Comparison of ENCODE assay signal across 25 mouse cellular contexts in the genomic region with DNA sequence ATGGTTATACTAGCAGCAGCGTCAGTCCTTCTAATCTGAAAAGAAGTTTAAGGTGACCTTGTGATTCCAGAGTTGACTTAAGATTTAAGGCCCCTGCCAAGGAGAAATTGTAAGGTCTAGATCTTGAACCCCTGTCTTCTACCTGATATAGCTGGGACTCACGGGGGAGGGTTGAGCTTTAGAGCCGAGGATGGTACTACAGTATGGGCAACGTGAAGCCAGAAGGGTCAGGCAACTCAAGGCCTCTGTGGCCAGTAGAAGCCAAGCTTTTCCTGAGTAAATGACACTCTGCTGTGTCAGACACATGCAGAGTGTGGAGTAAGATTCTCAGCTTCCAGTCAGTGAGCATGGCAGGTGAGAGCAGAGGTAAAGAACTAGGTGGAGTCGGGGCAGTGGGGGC. TPM values are rescaled to one million over a fixed set of nuclear protein-coding genes. Genes with fewer than 3 reads are reported as not detected.
DNase-seq lines count a peak whose midpoint lies in the region; ATAC-seq and TF ChIP-seq lines count a peak whose summit lies in the region.
"Had no signal": no experiment of that assay in that cellular context is flagged by ENCODE, and none has a peak within 500 bp of the region (broad histone marks: within the 10 kb centered on the region; RNA-seq: fewer than 3 reads in every experiment).

No protein-coding gene starts in this region.

- no peak overlapping the region for H3K4me2 ChIP-seq in midbrain, embryonic 11.5 days
- H3K4me2 ChIP-seq in midbrain, embryonic 14.5 days (ENCODE audit: low read length): no peak overlapping the region
- no peak overlapping the region for H3K4me2 ChIP-seq in stomach, postnatal 0 days (replicated peaks; ENCODE audit: low read depth)
- H3K4me2 ChIP-seq in intestine, embryonic 16.5 days (ENCODE audit: low read depth, low read length): no peak overlapping the region
- H3K4me2 ChIP-seq: embryonic facial prominence, embryonic 12.5 days; forebrain, embryonic 13.5 days; forebrain, embryonic 15.5 days had no signal

- H3K4me1 ChIP-seq in midbrain, embryonic 11.5 days (ENCODE audit: control insufficient read depth, insufficient read depth, low read length): no peaks in the 10 kb centered on the region
- H3K4me1 ChIP-seq in midbrain, embryonic 14.5 days (ENCODE audit: control insufficient read depth, insufficient read depth, low read length): no peaks in the 10 kb centered on the region
- H3K4me1 ChIP-seq in stomach, postnatal 0 days (replicated peaks; ENCODE audit: control insufficient read depth, insufficient read depth): peaks cover 4% of the 10 kb centered on the region; the same call in 1 of the 2 replicates
- H3K4me1 ChIP-seq in intestine, embryonic 16.5 days (ENCODE audit: control insufficient read depth, insufficient read depth, low read length): peaks cover 35% of the 10 kb centered on the region
- H3K4me1 ChIP-seq: embryonic facial prominence, embryonic 12.5 days; forebrain, embryonic 15.5 days had no signal

- no peaks in the 10 kb centered on the region for H3K27me3 ChIP-seq in midbrain, embryonic 11.5 days (ENCODE audit: control insufficient read depth, insufficient read depth, low read length)
- no peaks in the 10 kb centered on the region for H3K27me3 ChIP-seq in midbrain, embryonic 14.5 days (ENCODE audit: control insufficient read depth, insufficient read depth, low read length)
- H3K27me3 ChIP-seq in stomach, postnatal 0 days (ENCODE audit: control insufficient read depth, insufficient read depth, low read length): no peaks in the 10 kb centered on the region
- H3K27me3 ChIP-seq in intestine, embryonic 16.5 days (replicated peaks; ENCODE audit: control insufficient read depth, insufficient read depth, low read length): no peaks in the 10 kb centered on the region
- H3K27me3 ChIP-seq: CH12.LX; embryonic facial prominence, embryonic 12.5 days; forebrain, embryonic 13.5 days; forebrain, embryonic 15.5 days; Patski had no signal

- DNase-seq in adrenal gland, adult 2 months: peak; percentile 22
- DNase-seq in adrenal gland, postnatal 25 days: no peak
- DNase-seq in heart, adult 11 months: peak; percentile 62
- DNase-seq in heart, postnatal 14 days: no peak
- DNase-seq in midbrain, embryonic 11.5 days (ENCODE audit: low spot score, missing footprints): peak; percentile 57
- DNase-seq in midbrain, embryonic 14.5 days: no peak
- DNase-seq in stomach, postnatal 0 days (ENCODE audit: low spot score): no peak
- DNase-seq: adrenal gland, postnatal 10 days; adrenal gland, postnatal 36 days; B cell, adult 2 months; cerebellum, adult 11 months; cerebellum, adult 18-20 months; cerebellum, adult 8-10 months; cerebellum, adult 9-11 months; cerebellum, postnatal 14 days; forebrain, postnatal 0 days had no signal

- H3K36me3 ChIP-seq in midbrain, embryonic 11.5 days (ENCODE audit: control insufficient read depth, insufficient read depth, low read length): no peaks in the 10 kb centered on the region
- H3K36me3 ChIP-seq in midbrain, embryonic 14.5 days (ENCODE audit: control insufficient read depth, insufficient read depth, low read length): no peaks in the 10 kb centered on the region
- H3K36me3 ChIP-seq in stomach, postnatal 0 days (ENCODE audit: control insufficient read depth, insufficient read depth, low read length): no peaks in the 10 kb centered on the region
- no peaks in the 10 kb centered on the region for H3K36me3 ChIP-seq in intestine, embryonic 16.5 days (ENCODE audit: control insufficient read depth, insufficient read depth, low read length)
- H3K36me3 ChIP-seq: embryonic facial prominence, embryonic 12.5 days; forebrain, embryonic 15.5 days had no signal

- ATAC-seq in midbrain, embryonic 11.5 days (ENCODE audit: low FRiP score): no peak
- ATAC-seq in midbrain, embryonic 14.5 days (ENCODE audit: low FRiP score, low TSS enrichment): no peak
- ATAC-seq in stomach, postnatal 0 days (ENCODE audit: low FRiP score, low TSS enrichment): no peak
- ATAC-seq in intestine, embryonic 16.5 days: no peak
- ATAC-seq: activated CD4-positive, CD25-positive, alpha-beta regulatory T cell, adult 4 months; CD4-positive, CD25-positive, alpha-beta regulatory T cell, adult 4 months; forebrain, embryonic 13.5 days; forebrain, embryonic 15.5 days; forebrain, postnatal 0 days; Patski had no signal

- no peak for TF ChIP-seq EP300 in stomach, postnatal 0 days (optimal IDR thresholded peaks at IDR 0.05)

- H3K9me3 ChIP-seq in midbrain, embryonic 11.5 days (ENCODE audit: control insufficient read depth, low read length): no peaks in the 10 kb centered on the region
- H3K9me3 ChIP-seq in midbrain, embryonic 14.5 days (ENCODE audit: control insufficient read depth, low read length): no peaks in the 10 kb centered on the region
- H3K9me3 ChIP-seq in stomach, postnatal 0 days (ENCODE audit: control insufficient read depth, low read length): no peaks in the 10 kb centered on the region
- H3K9me3 ChIP-seq in intestine, embryonic 16.5 days (ENCODE audit: control insufficient read depth, low read length): no peaks in the 10 kb centered on the region
- H3K9me3 ChIP-seq: embryonic facial prominence, embryonic 10.5 days; embryonic facial prominence, embryonic 12.5 days; forebrain, embryonic 13.5 days; forebrain, embryonic 15.5 days had no signal

- no peak overlapping the region for H3K9ac ChIP-seq in midbrain, embryonic 11.5 days (ENCODE audit: low read length)
- no peak overlapping the region for H3K9ac ChIP-seq in midbrain, embryonic 14.5 days (replicated peaks; ENCODE audit: low read length)
- H3K9ac ChIP-seq in stomach, postnatal 0 days (ENCODE audit: low read length): no peak overlapping the region
- H3K9ac ChIP-seq in intestine, embryonic 16.5 days (ENCODE audit: low read depth, low read length): no peak overlapping the region
- H3K9ac ChIP-seq: embryonic facial prominence, embryonic 12.5 days; forebrain, embryonic 13.5 days; forebrain, embryonic 15.5 days; forebrain, postnatal 0 days had no signal

- no peak overlapping the region for H3K27ac ChIP-seq in midbrain, embryonic 11.5 days (ENCODE audit: low read depth, low read length)
- H3K27ac ChIP-seq in midbrain, embryonic 14.5 days (replicated peaks; ENCODE audit: low read depth, low read length): no peak overlapping the region
- H3K27ac ChIP-seq in stomach, postnatal 0 days (replicated peaks): 0 out of 2 replicates have a peak overlapping the region, but pooled peaks have one; percentile 18
- H3K27ac ChIP-seq in intestine, embryonic 16.5 days (ENCODE audit: low read length): no peak overlapping the region
- H3K27ac ChIP-seq: embryonic facial prominence, embryonic 10.5 days; embryonic facial prominence, embryonic 12.5 days; forebrain, embryonic 13.5 days; forebrain, embryonic 15.5 days had no signal

- no peak overlapping the region for H3K4me3 ChIP-seq in midbrain, embryonic 11.5 days (ENCODE audit: low read depth, low read length)
- no peak overlapping the region for H3K4me3 ChIP-seq in midbrain, embryonic 14.5 days (replicated peaks; ENCODE audit: low read depth, low read length)
- no peak overlapping the region for H3K4me3 ChIP-seq in stomach, postnatal 0 days (ENCODE audit: low read depth, low read length)
- no peak overlapping the region for H3K4me3 ChIP-seq in intestine, embryonic 16.5 days (ENCODE audit: low read length)
- H3K4me3 ChIP-seq: embryonic facial prominence, embryonic 10.5 days; embryonic facial prominence, embryonic 12.5 days; forebrain, embryonic 13.5 days; forebrain, embryonic 15.5 days had no signal

- no peak for TF ChIP-seq CTCF in stomach, postnatal 0 days (IDR thresholded peaks at IDR 0.05; ENCODE audit: low read depth)

- intact Hi-C loops in heart, postnatal 14 days (cut with DNase I): no loop called here

- WGBS in midbrain, embryonic 11.5 days: 87% methylated on average over 5 of the region's 5 CpGs
- WGBS in midbrain, embryonic 14.5 days: 83% methylated on average over 5 of the region's 5 CpGs
- WGBS in stomach, postnatal 0 days: 68% methylated on average over 5 of the region's 5 CpGs
- 74% methylated on average over 5 of the region's 5 CpGs for WGBS in intestine, embryonic 16.5 days

RNA-seq across cellular contexts. Expression of gene Sppl3, which starts 20.6 kb away (rescaled TPM):
- total RNA-seq in adrenal gland, adult 2 months (2021): 10 to 100 TPM; 42.3 to 49.4 TPM
- polyA plus RNA-seq in adrenal gland, adult 2 months (2012; rRNA removed): 66.2 and 68.2 TPM in 2 replicates
- total RNA-seq in adrenal gland, postnatal 25 days (2021): 52.2 and 59.0 TPM in 2 replicates
- total RNA-seq in heart, postnatal 14 days (2021): 10 to 100 TPM; 40.6 to 42.5 TPM
- polyA plus RNA-seq in midbrain, embryonic 11.5 days (2014; fragmentation: Nextera tagmentation; extraction: Ambion mirVana): 21.7 and 23.6 TPM in 2 replicates
- 33.1 and 35.5 TPM in 2 replicates for polyA plus RNA-seq in midbrain, embryonic 14.5 days (2014; fragmentation: Nextera tagmentation; extraction: Ambion mirVana)
- 25.2 and 39.8 TPM in 2 replicates for polyA plus RNA-seq in stomach, postnatal 0 days (2015; fragmentation: Nextera tagmentation; extraction: Ambion mirVana)
- 8.1 and 8.6 TPM in 2 replicates for polyA plus RNA-seq in intestine, embryonic 16.5 days (2015; fragmentation: Nextera tagmentation; extraction: Ambion mirVana)

Comparison
In these comparisons a context has a peak if more than half of its experiments do, and no peak if none do; other contexts are left out.
1. DNase-seq: peak in adrenal gland, adult 2 months (single experiment), heart, adult 11 months (single experiment) and midbrain, embryonic 11.5 days (single experiment); none in adrenal gland, postnatal 25 days (single experiment), heart, postnatal 14 days (0 of 2), midbrain, embryonic 14.5 days (single experiment) and stomach, postnatal 0 days (single experiment).